Mouse (Mus musculus) adrenal gland, adult (tissue): ENCODE results near the gene Tacr2.

Experiments
- DNase-seq, 2 experiments: peaks; one replicate each; pipeline ENCODE4 v3.0.0; 2022 to 2023; ENCODE audit warnings: low spot score in 1 of 2; ENCODE audit not compliant: inconsistent age in 2 of 2

Gene Tacr2

DNA sequence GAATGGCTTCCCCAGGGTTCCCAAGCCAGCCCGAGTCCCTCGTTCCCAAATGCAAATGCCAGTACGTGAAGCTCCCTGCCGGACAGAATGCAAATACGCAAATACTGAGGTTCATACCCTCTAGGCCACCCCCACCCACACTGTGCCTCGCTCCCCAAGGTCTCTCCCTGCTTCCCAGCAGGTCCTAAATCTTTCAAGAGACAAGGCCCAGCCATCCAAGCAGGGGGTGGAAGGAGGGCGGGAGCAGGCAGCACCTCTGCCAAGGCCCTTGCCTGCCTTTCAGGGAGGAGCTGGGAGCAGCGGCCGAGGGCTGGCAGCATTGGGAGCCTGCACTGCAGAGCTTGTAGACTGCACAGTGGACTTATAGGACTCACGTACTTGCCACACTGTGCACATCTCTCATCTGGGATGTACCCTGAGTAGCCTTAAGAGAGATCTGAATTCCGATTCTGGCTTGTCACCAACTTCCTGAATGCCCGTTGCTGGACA is at the start of gene Tacr2:
Tacr2 (plus strand) TSS at position 439 of the 489 bp plus-strand sequence.
- DNase-seq = peak; percentile 89 to 93

DNA sequence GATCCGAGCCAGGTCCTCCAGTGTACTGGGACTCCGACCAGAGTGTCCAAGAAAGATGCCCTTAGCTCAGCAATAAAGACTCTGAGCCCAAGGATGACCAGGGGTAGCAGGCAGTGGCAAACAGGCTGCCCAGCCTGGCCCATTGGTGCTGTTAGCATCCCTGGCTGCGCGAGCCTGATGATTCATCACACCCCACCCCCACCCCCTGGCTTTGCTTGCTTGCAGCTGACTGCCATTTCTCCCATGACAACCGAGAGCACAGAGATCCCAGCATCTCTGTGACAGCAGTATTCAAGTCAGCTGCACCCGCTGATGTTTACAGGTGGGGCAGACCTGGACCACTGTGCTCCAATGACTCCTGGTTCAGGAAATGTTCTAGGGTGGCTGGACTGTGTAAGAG is 49.7 kb upstream of the Tacr2 start:
- DNase-seq = peak in 1 of 2 experiments; percentile 54

DNA sequence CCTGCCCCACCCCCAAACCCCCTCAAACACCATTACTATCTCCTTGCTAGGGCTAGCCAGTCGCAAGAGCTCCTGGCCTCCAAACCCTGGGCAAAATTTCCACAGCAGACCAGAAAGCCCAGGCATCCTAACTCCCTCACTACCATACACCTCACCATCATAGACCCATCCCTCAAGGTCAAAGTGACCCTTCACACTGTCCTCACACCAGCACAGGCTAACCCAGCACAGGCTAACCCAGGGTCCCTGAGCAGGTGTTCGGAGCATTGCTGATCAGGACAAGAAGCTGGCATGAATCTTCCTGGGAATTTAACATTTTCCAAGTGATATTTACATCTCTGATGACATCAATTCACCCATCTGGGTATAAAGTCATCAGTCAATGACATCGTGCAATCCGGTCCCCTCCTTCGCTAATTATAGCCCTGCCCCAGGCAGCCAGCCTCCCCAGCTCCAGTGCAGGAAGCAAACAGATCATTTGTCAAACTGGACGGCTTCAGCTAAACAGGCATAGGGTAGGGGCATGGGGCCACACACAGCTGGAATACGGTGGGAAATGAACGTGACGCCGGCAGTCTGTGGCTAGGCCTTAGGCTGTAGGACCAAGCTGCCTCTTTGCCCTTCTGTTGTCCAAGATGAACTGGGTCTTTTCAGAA is 43.9 kb upstream of the Tacr2 start:
- DNase-seq = peak in 1 of 2 experiments; percentile 61

DNA sequence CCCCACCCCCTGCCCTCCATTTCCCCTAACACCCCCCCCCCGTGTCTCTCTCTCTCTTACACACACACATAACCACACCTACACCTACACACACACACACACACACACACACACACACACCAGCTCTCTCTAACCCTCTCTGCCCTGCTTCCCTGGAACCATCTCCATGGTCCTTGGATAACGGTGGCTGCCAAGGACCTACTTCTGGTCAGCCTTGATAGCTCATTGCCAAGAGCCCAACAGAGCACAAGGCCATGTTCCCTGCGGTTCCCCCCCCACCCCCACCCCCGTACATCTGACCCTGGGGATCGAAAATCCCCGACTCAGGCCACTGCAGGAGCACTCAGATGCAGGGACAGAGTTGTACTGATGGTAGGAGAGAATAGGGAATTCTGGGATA is 40.9 kb upstream of the Tacr2 start:
- DNase-seq = peak; percentile 63 to 82

DNA sequence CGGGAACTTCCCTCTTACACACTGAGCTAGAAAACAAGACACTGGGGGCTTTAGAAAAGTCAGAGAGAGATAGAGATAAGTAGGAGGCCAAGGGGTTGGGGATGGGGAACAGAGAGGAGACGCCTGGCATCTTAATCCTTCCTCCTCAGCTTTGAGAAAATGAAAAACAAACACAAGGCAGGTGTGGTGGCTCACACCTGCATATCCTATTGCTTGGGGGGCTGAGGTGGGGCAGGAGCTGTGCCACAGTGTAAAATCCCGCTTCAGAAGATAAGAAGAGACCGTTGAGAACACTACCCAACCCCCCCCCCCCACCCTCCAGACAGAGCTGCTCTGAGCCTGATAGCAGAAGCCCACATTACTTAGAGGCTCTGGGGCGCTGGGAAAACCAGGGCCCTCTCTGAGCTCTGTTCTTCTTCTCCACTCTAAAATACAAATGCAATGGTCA is 37.0 kb upstream of the Tacr2 start:
- no peak for DNase-seq

DNA sequence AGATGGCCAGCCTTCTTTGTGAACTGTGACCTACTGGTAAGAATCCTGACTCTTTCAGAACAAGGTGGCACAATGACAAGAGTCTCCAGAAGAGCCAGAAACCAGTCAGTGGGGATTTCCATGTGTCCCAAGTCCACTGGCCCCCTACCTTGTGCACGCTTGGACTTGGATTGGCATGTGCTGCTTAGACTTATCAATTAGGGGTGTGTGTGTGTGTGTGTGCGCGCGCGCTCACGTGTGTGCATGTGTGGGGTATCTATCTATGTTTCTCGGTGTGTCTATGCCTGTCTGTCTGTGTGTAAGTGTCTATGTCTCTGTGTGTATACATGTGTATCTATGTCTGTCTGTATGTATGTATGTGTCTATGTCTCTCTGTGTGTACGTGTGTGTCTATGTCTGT is 36.6 kb upstream of the Tacr2 start:
- DNase-seq = no peak

DNA sequence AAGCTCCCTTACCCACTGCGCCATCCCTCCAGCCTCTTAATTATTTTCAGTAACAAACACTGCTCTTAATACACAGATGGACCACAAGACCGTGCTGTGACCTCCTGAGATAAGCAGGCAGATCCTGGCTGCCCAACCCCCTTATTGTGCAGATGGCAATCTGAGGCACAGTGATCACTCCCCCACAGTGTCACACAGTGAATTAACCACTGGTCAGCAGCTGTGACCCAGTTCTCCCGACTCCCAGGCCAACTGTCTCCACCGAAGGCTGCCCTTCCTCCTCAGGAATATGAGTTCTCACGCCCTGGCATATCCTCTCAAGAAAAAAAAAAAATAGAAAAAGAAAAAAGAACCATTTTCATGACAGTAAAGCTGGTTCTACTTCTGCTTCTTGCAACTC is 35.6 kb upstream of the Tacr2 start:
- peak in 1 of 2 experiments; percentile 63 for DNase-seq

DNA sequence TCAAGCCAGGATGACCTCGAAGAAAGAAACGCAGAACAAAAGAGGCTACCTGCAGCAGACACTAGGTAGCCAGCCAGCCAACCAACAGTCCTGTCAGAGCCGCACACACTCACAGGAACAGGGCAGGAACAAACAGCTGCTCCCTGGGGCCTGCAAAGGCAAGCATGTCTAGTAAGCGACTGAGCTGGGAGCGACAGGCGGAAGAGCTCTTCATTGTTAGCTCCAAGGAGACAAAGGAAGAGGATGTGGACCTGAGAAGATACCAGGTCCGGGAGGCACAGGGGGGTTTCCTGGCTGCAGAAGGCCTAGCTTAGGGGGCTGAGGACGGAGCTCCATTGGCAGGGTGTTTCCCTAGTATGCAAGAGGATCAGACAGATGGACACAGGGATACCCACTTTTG is 35.0 kb upstream of the Tacr2 start:
- DNase-seq = peak in 1 of 2 experiments; percentile 51

DNA sequence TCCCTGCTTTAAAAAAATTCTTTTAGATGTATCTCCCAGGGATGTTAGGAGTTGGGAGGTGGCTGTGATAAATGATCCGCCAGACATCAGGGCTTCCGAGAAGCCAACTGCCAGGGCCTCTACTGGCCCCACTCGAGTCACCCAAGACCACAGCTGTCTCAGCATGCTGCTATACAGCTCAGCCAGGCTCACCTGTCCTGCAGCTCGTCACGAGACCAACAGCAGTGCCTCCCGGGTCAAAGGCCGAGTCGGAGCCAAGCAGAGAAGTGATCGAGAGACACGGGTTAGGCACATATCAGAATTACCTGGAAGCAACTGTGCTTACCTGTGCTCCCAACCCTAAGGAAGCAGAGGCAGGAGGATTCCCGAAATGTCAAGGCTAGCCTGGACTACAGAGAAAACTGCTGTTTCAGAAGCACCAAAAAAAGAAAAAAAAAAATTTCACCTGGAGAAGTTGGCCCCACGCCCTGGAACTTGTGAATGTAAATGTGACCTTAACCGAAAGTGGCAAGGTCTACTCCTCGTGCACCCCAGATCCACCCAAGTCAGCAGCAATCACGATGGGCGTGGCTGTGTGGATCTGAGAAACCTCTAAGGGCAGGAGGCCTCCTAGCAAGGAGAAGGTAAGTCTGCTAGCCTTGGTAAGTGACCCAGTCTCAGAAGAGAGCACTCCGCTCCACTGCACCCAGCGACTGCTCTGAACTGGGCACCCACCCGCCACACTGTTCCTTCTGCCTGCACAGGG is 34.0 kb upstream of the Tacr2 start:
- DNase-seq = peak in 1 of 2 experiments; percentile 41

DNA sequence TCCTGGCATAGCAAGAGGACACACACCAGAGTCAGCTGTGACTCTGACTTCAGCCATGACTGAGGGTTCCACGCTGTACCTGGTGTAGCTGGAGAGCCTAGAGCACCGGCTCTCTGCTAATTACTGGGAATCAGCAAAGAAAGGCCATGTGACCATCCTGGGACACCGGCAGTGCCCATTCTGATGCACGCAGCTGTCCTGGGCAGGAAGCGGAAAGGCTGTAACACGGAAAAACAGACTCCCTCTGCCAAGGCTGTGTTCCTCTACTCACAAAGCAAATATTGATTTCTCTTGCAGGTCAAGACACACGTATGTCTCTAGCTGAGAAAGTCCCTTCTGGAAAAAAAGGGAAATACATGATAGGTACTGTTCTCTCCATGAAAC is 33.5 kb upstream of the Tacr2 start:
- DNase-seq = peak in 1 of 2 experiments; percentile 63

DNA sequence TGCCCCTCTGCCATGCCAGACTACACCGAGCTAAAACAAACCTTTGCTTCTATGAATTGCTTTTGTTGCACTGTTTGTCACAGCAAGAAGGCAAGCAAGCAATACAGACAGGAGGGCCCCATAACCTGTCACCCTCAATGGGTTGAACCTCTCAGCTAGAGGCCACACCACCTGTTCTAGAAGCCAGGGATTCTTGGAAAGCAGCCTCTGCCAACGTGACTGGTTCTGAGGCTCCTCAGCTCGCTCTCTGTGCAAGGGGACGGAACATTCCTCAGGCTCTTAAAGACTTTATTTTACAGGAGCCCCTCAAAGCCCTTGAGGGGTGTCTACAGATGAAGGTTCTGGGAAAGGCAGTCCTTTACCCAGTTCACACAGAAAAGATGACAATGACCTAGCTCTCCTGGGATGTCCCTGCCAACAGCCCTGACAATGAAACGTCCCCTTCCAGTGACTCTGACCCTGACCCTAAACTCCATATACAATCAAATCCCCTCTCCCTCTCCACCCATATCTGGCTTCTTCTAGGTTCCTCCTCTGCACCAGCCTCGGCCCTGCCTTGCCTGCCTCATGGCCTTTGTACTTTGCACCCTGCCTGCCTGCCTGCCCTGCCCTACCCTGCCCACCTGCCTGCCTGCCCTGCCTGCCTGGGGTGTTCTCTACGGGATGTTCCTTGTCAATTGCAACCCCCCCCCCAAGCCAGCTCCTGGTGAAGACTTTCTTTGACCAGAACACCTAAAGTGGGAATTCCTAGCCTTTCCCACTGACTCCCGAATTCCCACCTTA is 31.3 kb upstream of the Tacr2 start:
- no peak for DNase-seq

DNA sequence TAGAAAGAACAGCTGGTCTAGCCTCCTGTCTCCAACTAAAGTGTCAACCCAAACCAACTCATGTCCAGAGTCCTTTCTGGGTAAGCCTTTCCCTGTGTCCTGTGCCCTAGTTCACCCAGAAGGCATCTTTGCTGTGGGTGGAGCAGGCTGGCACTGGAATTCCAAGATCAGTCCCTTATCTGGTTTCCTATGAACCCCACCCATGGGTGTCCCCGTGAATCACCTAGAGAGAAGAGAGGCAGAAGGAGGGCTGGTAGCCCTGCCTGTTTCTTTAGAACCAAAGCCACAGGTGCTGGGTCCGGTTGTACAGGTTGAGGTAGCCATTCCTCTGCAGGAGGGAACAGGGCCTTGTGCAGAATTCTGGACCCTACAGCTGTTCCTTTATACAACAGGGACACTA is 30.6 kb upstream of the Tacr2 start:
- DNase-seq = no peak

DNA sequence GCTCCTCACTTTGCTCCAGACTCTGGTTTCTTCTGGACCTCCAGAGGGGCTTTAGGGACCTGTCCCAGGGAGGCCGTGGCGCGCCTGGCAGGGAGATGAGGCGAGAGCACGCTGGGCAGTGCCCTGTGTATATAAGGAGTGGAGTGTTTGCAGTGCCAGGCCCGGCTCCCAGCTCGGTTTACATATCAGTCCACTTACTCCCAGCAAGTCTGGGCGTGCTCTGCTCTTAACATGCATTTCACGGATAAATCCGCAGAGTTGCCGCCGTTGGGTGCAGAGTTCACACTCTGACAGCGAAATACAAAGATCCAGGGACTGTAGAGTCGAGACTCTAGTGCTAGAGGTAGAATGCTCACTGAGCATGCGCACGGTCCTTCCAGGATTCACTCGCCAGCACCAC is 29.5 kb upstream of the Tacr2 start:
- DNase-seq = no peak

DNA sequence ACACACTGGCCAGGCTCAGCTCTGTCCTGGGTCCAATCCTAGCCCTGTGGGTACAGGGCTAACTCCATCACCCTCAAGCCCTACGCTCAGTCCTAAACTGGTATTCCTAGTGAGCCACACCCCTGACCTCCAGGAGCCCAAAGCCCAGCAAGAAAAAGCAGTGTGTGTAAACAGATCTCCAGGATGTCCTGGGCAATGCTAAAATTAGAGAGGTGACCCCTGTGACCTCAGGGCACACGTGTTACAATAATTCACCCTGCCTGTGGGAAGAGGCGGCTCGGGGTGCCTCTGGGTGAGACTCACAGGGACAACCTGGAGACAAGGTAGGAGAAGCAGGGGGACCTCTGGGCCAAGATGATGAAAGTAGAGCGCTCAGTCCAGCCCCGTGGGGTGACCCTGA is 28.0 kb upstream of the Tacr2 start:
- DNase-seq = peak; percentile 57 to 74

DNA sequence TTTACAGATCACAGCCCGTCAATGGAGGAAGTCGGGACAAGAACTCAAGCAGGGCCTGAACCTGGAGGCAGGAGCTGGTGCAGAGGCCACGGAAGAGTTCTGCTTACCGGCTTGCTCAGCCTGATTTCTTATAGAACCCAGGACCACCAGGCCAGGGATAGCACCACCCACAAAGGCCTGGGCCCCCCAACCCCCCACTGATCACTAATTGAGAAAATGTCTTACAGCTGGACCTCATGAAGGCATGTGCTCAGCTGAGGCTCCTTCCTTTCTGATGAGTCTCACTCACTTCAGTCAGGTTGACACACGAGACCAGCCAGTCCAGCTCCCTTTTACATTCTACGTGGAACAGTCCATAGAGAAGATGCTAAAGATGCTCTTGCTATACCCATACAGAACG is 26.4 kb upstream of the Tacr2 start:
- no peak for DNase-seq

DNA sequence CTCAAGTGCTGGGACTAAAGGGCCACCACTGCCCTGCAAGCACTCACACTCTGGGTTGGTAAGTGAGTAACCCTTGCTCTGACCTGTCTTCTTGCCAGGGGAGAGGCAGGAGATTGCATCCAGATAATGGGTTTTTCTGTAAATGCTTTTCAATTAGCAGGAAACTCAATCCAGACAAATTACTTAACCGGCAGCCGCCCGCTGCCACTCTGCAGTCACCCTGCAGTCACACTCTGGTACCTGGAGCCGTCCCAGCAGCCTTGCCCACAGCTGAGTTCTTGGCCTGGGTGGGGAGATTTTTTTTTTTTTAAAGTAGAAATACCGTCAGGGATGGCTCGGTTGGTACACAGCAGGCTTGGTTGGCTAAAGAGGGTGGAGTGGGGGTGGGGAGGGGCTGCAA is 24.1 kb upstream of the Tacr2 start:
- peak in 1 of 2 experiments; percentile 48 for DNase-seq

DNA sequence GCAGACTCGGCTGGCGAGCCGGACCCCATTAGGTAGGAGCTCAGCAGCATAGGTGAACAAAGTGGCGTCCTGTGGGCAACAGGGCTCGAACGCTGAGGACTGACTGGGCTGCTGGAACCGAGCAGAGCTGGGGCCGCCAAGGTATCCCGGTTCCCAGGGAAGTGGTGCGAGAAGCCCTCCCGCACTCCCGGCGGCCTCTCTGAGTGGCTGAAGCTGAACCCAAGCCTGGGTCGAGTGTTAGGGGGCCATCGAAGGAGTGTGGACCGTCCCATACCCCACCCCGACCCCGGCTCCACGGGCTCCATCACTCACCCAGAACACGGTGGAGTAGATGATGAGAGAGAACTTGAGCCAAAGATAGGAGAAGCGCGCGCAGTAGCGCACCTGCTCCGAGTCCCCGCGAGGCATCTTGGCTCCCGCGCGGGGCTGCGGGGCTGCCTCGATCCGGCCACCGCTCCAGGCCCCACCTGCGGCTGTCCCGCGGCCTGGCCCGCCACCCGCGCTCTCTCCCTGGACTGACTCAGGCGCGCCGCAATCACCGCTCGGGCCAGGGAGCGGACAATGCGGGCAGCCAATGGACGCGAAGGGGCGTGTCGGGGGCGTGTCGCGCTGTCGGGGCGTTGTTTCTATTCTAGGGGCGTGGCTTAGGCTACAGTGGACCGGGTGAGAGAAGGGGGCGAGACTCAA is 21.4 kb upstream of the Tacr2 start, which contains the start of gene Tspan15:
Tspan15 (minus strand) TSS at position 544 of the 687 bp plus-strand sequence.
- DNase-seq = peak; percentile 97 to 99

DNA sequence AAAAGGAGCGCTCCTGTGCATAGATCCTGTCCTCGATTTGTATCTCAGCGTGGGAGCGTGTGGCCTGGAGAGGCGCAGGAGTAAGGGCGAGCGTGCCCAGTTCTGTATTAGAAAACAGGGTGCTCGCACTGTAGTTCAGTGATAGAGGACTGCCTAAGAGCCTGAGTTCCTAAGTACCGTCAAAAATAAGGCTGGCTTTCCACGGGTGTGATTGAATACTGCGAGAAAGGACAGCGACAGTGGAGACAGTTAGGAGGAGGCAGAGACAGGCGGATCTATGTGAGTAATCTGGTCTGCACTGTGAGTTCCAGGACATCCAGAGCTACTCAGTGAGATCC is 20.9 kb upstream of the Tacr2 start:
- DNase-seq = no peak

DNA sequence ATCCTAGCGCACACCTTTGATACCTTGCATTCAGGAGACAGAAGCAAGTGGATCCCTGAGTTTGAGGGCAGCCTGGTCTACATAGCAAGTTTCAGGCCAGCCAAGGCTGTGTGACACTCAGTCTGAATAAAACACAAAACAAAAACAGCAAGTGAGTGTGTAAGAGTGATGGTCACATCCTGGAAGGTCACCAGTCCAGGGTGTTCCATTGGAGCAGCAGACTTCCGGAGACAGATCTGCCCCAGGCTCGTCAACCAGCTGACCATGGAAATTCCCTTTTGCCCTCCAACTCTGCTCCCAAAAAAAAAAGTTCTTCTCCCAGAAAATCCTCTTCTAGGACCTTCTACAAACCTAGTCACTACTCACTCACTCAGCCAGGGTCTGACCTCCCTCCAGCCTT is 20.4 kb upstream of the Tacr2 start:
- DNase-seq = peak in 1 of 2 experiments; percentile 59

DNA sequence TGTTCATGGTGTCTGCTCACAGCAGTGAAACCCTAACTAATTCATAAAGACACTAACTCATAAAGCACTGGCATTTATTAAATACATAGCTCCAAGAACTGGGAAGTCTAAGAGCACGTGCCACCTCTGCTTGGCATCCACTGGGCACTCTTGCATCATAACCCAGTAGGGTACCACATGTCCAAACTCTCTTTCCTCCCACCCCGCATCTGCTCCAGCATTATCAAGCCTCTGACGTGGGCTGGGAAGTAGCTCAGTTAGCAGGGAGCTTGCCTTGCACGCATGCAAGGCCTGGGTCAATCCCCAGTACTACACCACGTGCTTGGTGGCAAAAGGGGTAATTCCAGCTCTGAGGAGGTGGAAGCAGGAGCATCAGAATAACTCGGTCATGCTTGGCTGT is 16.1 kb upstream of the Tacr2 start:
- no peak for DNase-seq

DNA sequence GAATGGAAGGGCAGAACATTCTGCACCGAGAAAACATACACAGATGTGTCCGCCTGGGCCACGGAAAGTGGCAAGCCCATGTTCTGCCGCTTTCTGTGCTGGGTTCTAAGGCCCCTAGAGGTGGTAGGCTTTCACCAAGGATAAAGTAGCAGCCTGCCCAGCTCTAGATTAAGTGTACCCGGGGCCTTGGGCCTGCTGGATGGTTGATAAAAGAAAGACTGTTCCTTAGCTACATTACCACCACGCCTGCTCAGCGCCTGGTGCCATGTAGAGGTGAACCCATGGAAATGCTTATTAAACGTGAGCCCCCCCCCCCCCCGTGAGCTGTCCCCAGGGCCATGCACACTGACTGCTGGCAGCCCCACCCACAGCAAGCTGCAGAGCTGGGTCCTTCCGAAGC is 15.0 kb upstream of the Tacr2 start:
- no peak for DNase-seq
